Mouse (Mus musculus) 416B (cell line): ENCODE measurements around the gene Best3.
A peak's percentile ranks its signal among the peaks of the same experiment; 100 is the strongest.

Experiments used
- DNase-seq: peaks from one replicate; pipeline ENCODE4 v3.0.0; 2011; ENCODE audit warnings: low read depth

Gene Best3

GRCm38 (mm10) chr10:116986264-116987082 lies at the start of gene Best3:
Gene Best3, plus strand, starts transcription at chr10:116986314.
- no peak for DNase-seq

GRCm38 (mm10) chr10:116943025-116943424 lies 43.1 kb upstream of the Best3 start:
- DNase-seq = peak; percentile 38

GRCm38 (mm10) chr10:116944144-116944543 lies 42.0 kb upstream of the Best3 start:
- peak; percentile 43 for DNase-seq

- DNase-seq = no peak
Observed at GRCm38 (mm10) chr10:116944940-116945339, 41.2 kb upstream of the Best3 start.

- DNase-seq = no peak
Observed at GRCm38 (mm10) chr10:116948414-116948813, 37.7 kb upstream of the Best3 start.

- peak; percentile 26 for DNase-seq
Observed at GRCm38 (mm10) chr10:116949111-116950008, 36.8 kb upstream of the Best3 start.

- DNase-seq = peak; percentile 81
Observed at GRCm38 (mm10) chr10:116950009-116950769, 35.9 kb upstream of the Best3 start, which contains the start of gene Rab3ip. Gene Rab3ip, minus strand, starts transcription at chr10:116950769.

- DNase-seq = peak; percentile 21
Observed at GRCm38 (mm10) chr10:116950886-116951285, 35.2 kb upstream of the Best3 start.

- no peak for DNase-seq
Observed at GRCm38 (mm10) chr10:116955191-116955590, 30.9 kb upstream of the Best3 start.

- DNase-seq = no peak
Observed at GRCm38 (mm10) chr10:116956483-116957158, 29.5 kb upstream of the Best3 start.

- DNase-seq = no peak
Observed at GRCm38 (mm10) chr10:116957867-116958551, 28.1 kb upstream of the Best3 start.

- no peak for DNase-seq
Observed at GRCm38 (mm10) chr10:116962152-116962551, 24.0 kb upstream of the Best3 start.

- no peak for DNase-seq
Observed at GRCm38 (mm10) chr10:116962803-116963202, 23.3 kb upstream of the Best3 start.

- DNase-seq = no peak
Observed at GRCm38 (mm10) chr10:116964084-116964483, 22.0 kb upstream of the Best3 start.

- no peak for DNase-seq
Observed at GRCm38 (mm10) chr10:116964571-116964970, 21.5 kb upstream of the Best3 start.

GRCm38 (mm10) chr10:116965297-116965696 lies 20.8 kb upstream of the Best3 start:
- no peak for DNase-seq

- DNase-seq = no peak
Observed at GRCm38 (mm10) chr10:116966065-116966464, 20.0 kb upstream of the Best3 start.

- no peak for DNase-seq
Observed at GRCm38 (mm10) chr10:116968741-116969140, 17.4 kb upstream of the Best3 start.

GRCm38 (mm10) chr10:116972509-116972908 lies 13.6 kb upstream of the Best3 start, which contains the start of gene Gm10271:
Gene Gm10271, minus strand, starts transcription at chr10:116972609.
- no peak for DNase-seq

GRCm38 (mm10) chr10:116977455-116977854 lies 8.7 kb upstream of the Best3 start:
- peak; percentile 40 for DNase-seq

GRCm38 (mm10) chr10:116977858-116978257 lies 8.3 kb upstream of the Best3 start:
- DNase-seq = no peak
